Mouse (Mus musculus) 3134 (cell line): ENCODE data around the gene Trp73.

Source experiments
- DNase-seq: peaks from one replicate; pipeline ENCODE4 v3.0.0-alpha.2; 2011; ENCODE audit warnings: low spot score; ENCODE audit not compliant: insufficient read length; ENCODE audit errors: extremely low read depth

The Trp73 gene

GRCm38 (mm10) chr4:154006264-154006663, 133.7 kb downstream of the Trp73 start:
- no peak for DNase-seq
